Mouse (Mus musculus): Measurements from ENCODE around the gene Mto1.

- TF ChIP-seq TAL1 (IDR thresholded peaks at IDR 0.05; ENCODE audit: low read length) (no peak), GATA1 (IDR thresholded peaks at IDR 0.05; ENCODE audit: low read length) (no peak)
These were observed 419 bp upstream of the Mto1 start for GRCm38 (mm10) chr9:78447606-78447972.

Measured in erythroblast, embryonic 14.5 days (primary cell).